Mouse (Mus musculus) adrenal gland, adult 18-20 months (tissue): Measurements from ENCODE around the gene Qser1. TPM values are rescaled to one million over a fixed set of nuclear protein-coding genes. Genes with fewer than 3 reads are reported as not detected.

Experiments used
- DNase-seq, 2 experiments: peaks; one replicate each; pipeline ENCODE4 v3.0.0; 2021 to 2022; ENCODE audit warnings: low spot score in 2 of 2
- total RNA-seq, 2 experiments: library from RNA; stranded (reverse); gene quantifications; 1 replicate in 1 of 2; 2 replicates in 1 of 2; pipeline ENCODE4 v1.2.3; 2021

Gene Qser1
- total RNA-seq, 2 experiments from 2014 or later = 20.4 to 21.6 TPM

DNA sequence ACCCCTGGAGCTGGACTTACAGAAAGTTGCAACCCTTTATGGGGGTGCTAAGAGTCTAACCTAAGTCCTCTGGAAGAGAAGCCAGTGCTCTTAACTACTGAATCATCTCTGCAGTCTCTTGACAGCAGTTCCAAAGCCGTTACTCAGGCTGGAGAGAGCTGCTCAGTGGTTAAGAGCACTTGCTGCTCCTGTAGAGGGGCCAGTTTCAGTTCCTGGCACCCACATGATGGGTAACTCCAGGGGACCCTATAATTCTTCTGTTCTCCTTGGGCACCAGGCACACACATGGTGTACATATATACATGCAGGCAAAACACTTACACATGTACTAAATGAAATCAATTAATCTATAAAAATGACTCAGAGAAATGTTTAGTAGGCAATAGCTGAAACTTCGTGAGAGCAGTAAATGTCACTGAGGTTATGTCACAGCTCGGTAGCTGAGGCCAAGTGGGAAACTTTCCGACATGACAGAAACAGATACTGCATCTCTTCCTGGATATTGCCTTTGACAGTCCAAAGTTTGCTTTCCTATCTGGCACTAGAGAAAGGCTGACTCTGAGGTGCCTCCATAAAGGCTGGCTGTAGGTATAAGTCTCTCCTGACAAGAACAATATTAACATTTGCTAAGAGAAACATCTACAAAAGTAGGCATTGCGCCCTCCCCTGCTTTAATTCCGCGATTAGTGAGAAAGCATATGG lies 76.2 kb downstream of the Qser1 start:
- no peak for DNase-seq

DNA sequence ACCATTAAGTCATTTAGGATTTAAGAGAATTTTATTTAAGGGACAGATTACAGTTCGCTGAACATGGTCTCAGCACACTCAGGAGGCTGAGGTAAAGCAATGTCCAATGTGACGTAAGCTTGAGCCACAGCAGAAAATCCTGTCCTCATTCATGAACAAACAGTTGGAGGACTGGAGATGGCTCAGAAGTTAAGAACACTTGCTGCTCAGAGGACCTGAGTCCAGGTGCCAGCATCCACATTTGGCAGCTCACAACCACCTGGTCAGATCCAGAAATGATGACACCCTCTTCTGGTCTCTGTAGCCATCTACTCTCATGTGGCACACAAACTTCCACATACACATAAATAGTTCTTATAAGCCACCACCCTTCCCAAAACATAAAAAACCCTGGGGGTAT lies 76.9 kb downstream of the Qser1 start:
- no peak for DNase-seq

DNA sequence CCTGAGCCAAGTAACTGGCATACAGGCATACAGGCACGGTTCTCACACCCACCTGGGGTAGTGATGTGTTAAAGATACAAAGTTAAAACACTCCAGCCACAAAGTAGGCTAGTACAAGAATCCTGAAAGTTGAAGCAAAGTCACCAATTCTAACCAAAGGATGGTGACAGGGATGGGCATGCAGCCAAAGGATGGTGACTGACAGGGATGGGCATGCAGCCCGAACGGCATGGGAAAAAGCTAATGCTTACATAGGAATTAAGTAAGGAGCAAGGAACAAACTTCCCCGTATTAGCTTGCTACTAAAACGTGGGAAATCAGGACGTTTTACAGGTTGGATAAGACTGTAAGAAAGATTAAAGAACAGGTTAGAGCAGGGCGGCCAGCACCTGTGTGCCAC lies 80.3 kb downstream of the Qser1 start:
- no peak for DNase-seq

DNA sequence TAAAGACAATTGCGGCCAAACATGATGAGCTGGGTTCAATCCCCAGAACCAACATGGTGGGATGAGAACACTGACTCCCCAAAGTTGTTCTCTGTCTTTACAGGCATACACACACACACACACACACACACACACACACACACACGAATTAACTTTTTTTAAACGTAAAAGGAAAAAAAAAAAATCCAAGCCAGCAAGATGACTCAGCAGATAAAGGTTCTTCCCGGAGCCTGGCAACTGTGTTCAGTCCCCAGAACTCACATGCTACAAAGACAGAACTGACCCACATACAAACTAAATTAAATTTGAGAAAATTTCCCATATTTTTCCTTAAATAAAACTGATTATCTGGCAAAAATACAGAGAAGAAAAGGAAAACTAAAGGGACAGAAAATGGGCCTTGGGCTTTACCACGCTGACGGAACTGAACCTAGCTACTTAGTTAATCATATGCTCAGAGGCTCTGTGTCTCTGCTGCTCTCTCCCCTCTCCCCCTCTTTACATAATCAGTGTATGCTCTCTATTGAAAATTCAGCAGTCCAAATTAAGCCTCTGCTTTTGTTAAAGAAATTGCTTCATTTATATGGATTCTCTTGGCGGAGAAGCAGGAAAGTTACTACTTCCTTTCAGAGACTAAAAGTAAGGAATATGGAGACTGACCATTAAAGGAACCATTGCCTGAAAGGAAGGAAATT lies 83.9 kb downstream of the Qser1 start:
- DNase-seq = no peak

DNA sequence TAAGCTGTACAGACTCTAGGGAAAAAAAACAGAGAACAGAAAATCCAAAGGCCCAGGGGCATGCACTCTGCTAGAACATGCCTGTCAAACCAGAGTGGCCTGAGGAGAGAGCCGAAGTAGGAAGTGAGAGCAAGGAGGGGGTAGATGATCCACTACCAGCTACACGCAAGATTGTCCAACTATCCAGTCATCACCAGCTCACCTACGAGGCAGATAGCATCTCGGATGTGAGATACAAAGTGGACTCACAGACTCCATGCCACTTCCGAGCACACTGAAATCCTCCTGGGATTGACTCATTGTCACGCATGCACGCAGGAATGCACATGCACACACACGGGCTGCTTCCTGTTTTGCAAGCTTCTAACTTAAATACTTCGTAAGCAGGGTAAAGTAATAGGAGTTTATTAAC lies 84.5 kb downstream of the Qser1 start:
- no peak for DNase-seq

DNA sequence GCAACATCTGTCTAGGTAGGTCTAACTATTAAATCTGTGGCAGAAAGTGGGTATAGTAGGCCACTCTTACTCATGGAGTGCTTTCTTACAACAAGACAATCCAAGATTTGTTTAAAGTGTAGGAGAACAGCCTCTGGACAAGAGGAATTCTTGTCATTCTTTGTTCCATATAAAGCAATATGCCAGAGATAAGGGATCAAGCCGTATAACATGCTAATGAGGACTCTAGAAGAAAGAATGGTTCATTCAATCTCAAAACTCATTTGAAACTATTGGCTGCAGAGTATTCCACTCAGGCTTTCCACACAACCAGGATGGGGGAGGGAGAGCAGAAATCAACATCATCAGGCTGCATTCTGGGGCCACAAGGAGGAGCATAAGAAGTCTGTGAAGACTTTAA lies 89.2 kb downstream of the Qser1 start:
- DNase-seq = no peak

DNA sequence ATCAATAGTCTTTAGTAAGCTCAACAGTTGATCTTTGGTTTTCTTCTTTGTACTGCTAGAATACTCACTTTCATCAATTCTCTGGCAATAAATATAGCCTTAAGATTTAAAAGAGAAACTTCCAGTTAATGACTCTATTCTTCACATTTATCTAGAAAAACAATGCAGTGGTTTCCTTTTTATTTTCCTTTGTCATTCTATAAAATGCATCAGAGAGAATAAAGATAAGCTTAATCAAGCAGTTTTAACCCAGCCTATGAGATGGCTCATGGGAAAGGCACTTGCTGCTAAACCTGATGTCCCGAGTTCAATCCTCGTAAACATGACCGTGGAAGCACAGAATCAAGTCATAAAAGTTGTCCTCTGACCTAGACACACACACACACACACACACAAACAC lies 94.5 kb downstream of the Qser1 start:
- no peak for DNase-seq

DNA sequence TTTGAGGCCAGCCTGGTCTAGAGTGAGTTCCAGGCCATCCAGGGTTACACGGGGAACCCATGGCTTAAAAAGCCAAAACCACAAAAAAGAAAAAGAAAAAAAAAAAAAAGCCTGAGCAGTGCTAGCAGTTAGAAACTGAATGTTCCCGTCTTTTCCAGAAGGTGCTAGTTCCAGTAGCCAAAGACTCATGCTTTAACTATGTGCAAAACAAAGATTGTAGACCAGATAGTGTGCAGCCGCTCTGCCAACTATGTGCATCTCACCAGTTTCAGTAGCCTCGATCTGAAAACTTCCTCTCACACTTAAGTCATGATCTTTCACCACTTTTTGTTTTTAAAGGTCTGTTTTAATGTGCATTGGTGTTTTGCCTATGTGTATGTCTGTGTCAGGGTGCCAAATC lies 98.7 kb downstream of the Qser1 start:
- DNase-seq = no peak

DNA sequence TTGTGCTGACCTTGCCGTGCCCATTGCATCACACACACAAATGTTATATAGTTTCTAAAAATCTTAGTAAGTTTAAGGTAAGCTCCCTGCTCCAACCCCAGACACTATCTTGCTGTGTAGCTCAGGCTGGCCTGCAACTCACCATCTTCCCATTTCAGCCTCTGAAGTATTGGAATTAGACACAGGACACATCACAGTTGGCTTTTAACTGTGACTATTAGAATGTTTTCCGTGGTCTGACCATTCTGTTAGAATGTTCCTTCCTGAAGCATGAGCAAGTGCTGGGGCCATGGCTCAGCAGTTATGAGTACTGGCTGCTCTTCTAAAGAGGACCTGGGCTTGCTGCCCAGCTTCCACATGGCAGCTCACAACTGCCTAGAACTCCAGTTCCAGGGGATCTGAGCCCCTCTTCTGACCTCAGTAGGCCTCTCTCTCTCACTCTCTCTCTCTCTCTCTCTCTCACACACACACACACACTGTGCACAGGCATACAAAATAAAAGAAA lies 99.3 kb downstream of the Qser1 start:
- no peak for DNase-seq

DNA sequence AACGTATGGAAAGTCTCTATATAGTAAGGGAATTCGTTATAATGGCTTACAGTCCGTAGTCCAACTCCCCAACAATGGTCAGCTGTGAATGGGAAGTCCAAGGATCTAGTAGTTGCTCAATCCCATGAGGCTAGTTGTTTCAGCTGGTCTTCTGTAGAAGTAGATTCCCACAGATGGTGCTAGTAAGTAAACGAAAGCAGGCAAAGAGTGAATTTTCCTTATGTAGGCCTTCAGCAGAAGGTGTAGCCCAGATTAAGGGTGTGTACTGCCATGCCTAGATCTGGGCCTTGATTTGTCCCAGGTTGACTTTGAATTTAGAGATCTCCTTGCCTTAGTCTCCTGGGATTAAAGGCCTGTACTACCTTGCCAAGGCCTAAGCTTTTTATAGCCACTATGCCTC lies 100.3 kb downstream of the Qser1 start, which contains the start of gene Pin1rt1:
TSS of gene Pin1rt1 (minus strand) at position 101 of the 400 bp plus-strand sequence.
- no peak for DNase-seq

DNA sequence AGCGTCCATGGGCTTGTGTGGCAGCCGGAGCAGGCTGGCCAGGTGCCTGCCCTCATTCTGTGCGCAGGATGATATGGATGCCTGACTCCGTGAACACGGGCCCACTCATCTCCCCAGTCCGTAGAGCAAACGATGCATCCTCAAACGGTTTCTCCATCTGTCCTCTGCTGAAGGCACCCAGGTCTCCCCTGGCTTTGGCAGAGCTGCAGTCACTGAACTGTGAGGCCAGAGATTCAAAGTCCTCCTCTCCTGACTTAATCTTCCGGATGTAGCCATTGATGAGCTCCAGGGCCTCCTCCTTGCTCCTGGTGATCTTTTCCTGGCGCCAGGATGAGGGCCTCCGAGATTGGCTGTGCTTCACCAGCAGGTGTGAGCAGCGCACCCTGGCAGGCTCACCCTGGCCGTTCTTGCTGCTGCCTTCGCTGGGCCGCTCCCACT lies 102.3 kb downstream of the Qser1 start:
- no peak for DNase-seq

DNA sequence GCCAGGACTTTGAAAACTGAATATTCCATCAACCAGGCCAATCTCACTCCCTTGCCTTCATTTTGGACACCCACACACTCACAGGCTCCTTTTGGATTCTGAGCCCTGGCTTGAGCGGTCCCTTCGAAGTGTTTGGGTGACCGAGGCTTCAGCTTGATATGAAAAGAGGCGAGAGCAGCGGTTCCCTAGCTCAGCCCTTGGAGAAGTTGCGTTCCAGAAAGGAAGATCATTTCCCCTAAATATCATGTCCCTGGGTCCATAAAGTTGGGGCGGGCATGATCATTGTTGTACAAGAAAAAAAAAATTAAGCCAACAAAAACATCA lies 104.1 kb downstream of the Qser1 start:
- no peak for DNase-seq

DNA sequence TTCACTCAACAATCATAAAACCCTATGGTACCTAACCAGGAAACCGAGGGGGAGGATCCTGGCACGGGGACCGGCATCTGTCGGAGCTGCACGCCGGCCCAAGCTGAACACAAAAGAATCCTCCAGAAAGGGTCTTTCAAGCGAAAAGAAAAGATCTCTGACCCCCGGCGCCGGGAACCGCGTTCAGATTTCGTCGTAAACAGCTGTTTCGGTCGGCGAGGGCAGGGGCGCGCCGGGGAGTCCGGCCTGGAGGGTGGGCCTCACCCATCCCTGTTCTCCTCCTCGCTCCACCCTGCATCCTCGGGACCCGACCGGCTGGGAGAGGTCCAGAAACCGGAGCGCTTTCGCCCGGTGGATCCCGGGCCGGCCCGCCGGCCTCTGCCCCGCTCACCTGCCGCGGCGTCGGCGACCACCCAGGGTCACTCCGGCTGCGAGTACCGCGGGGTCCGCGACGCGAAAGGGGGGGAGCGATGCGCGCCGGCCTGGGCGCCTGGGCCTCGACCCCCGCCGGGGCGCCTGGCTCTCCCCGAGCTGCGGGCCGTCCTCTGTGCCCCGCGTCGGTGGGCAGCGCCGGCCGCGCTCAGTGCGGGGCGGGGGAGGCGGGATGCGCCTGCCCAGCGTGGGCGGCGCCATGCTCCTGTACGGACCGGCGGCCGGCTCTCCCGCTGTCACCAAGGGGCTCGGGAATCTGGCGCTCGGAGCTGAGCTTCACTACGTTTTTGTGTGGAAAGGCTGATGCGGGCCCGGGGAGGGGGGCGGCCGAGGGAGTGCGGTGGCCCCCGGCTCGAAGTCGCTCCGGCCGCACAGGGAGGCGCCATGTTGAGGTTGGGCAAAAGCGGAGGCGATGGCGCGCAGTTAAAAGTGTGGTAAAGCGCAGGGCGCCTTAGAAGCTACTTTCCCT lies 104.7 kb downstream of the Qser1 start, which contains the start of gene Tcp11l1:
TSS of gene Tcp11l1 (minus strand) at position 585 of the 901 bp plus-strand sequence.
- DNase-seq = peak; percentile 69 to 74

DNA sequence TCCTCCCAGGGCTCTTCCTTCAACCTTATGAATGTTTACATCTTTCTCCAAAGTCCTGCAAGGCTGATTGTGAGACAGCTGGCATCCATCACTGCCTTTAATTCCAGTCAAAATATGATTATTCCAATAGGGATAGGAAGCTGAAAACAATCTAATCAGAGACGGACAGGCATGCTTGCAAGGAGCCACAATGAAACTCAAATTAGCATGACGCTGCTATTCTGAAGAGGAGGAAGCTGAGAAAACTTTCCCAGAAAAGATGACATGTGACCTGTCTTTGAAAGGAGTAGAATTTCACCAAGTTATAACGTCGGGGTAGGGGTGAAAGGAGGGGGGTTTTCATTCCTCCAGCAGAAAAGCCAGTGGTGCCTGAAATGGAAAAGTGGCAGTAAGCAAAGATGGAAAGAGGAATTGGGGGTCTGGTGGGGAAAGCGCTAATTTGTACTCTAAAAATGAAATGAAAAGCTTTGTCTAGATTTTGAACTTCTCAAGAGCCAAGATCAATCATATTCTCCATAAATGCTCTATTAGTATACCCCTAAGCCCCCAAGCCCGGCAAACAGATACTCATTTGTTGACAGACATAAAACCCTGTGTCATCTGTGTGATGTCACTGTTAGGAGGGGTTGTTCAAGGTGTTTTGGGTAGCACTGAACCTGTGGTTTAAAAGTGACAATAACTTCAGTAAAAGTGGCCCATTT lies 105.7 kb downstream of the Qser1 start:
- no peak for DNase-seq

DNA sequence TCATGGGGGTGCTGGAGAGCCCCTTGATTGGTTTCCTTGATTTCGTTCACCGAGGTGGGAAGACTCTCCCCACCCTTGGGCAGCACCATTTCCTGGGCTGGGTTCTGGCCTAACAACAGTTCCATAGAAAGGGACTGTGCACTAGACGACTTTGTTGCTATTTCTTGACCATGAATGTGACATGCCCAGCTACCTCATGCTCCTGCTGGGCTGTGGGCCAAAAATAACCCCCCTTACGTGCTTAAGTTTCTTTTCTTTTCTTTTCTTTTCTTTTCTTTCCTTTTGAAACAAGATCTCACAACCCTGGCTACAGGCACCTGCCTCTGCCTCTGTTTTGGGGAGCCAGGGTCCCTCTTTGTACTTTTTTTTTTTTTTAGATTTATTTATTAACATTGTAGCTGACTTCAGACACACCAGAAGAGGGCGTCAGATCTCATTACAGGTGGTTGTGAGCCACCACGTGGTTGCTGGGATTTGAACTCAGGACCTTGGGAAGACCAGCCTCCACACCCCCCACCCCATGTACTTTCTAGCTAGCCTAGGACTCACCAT lies 106.7 kb downstream of the Qser1 start:
- DNase-seq = no peak

Other genes starting within 250 kb of the Qser1 start
- 10 to 100 TPM; 30.3 to 40.6 TPM for gene Cstf3, start 226.2 kb downstream of the Qser1 start, total RNA-seq
- 10 to 100 TPM; 10.4 to 11.2 TPM for gene Tcp11l1, start 104.6 kb downstream of the Qser1 start, total RNA-seq
- not detected for gene Pin1rt1, start 100.4 kb downstream of the Qser1 start, total RNA-seq
- gene Depdc7, start 73.9 kb downstream of the Qser1 start, total RNA-seq = 1 to 10 TPM in 1 of 2 experiments, under 1 TPM in 1; 0.66 to 1.2 TPM
- gene Prrg4, start 33.1 kb upstream of the Qser1 start, total RNA-seq = 10 to 100 TPM in 1 of 2 experiments, 1 to 10 TPM in 1; 4.2 to 29.0 TPM
- 1 to 10 TPM; 6.0 to 8.6 TPM for gene Ccdc73, start 51.0 kb upstream of the Qser1 start, total RNA-seq
- 100 to 1,000 TPM; 132 to 142 TPM for gene Eif3m, start 200.3 kb upstream of the Qser1 start, total RNA-seq